Mouse (Mus musculus) myocyte (in vitro differentiated cells): ENCODE results near the gene Elmo3. TPM values are rescaled to one million over a fixed set of nuclear protein-coding genes. Genes with fewer than 3 reads are reported as not detected.
A peak's percentile ranks its signal among the peaks of the same experiment; 100 is the strongest.

ENCODE experiments used
- H3K27me3 ChIP-seq: one replicate; pipeline ENCODE4 v1.6.1; 2011; ENCODE audit not compliant: control insufficient read depth, insufficient read depth, insufficient read length
- H3K36me3 ChIP-seq: one replicate; pipeline ENCODE4 v1.6.1; 2011; ENCODE audit not compliant: control insufficient read depth, insufficient read depth
- H3K4me2 ChIP-seq: one replicate; pipeline ENCODE4 v1.6.1; 2011; ENCODE audit warnings: low read depth, control low read depth
- H3K4me3 ChIP-seq: one replicate; pipeline ENCODE4 v1.5.1; 2011; ENCODE audit warnings: mild to moderate bottlenecking, control low read depth, moderate library complexity
- H3K79me2 ChIP-seq: one replicate; pipeline ENCODE4 v1.6.1; 2011; ENCODE audit not compliant: control insufficient read depth, insufficient read depth
- H3ac ChIP-seq: one replicate; pipeline ENCODE4 v1.6.1; 2011; ENCODE audit not compliant: control insufficient read depth, insufficient read length
- CEBPB ChIP-seq: IDR thresholded peaks from 2 replicates; pipeline ENCODE4 v1.6.1; 2011; ENCODE audit warnings: mild to moderate bottlenecking, moderate library complexity; ENCODE audit not compliant: poor library complexity, insufficient read depth, severe bottlenecking
- E2F4 ChIP-seq: IDR thresholded peaks from one replicate; pipeline ENCODE4 v1.6.1; 2011; ENCODE audit warnings: mild to moderate bottlenecking, control low read depth, moderate library complexity; ENCODE audit not compliant: insufficient read depth
- MAX ChIP-seq: IDR thresholded peaks from one replicate; pipeline ENCODE4 v1.6.1; 2011; ENCODE audit warnings: low read depth, mild to moderate bottlenecking, control low read depth
- MYOD1 ChIP-seq, 3 experiments: IDR thresholded peaks; one replicate each; pipeline ENCODE4 v1.6.1; 2011; ENCODE audit warnings: control low read depth in 2 of 3, low read depth in 2 of 3, mild to moderate bottlenecking in 2 of 3, moderate library complexity in 1 of 3; ENCODE audit not compliant: insufficient read length in 2 of 3, control insufficient read depth in 1 of 3
- MYOG ChIP-seq, 3 experiments: IDR thresholded peaks; one replicate each; pipeline ENCODE4 v1.6.1; 2011; ENCODE audit warnings: control low read depth in 2 of 3, low read depth in 2 of 3, mild to moderate bottlenecking in 2 of 3; ENCODE audit not compliant: insufficient read length in 2 of 3, control insufficient read depth in 1 of 3, insufficient read depth in 1 of 3
- POLR2A ChIP-seq: IDR thresholded peaks from one replicate; pipeline ENCODE4 v1.6.1; 2011; ENCODE audit warnings: low read depth, mild to moderate bottlenecking, control low read depth, moderate library complexity; ENCODE audit not compliant: insufficient read length
- POLR2AphosphoS2 ChIP-seq: IDR thresholded peaks from one replicate; pipeline ENCODE4 v1.6.1; 2011; ENCODE audit warnings: low read depth, control low read depth; ENCODE audit not compliant: insufficient read length
- REST ChIP-seq: IDR thresholded peaks from one replicate; pipeline ENCODE4 v1.6.1; 2011; ENCODE audit warnings: mild to moderate bottlenecking, control low read depth, moderate library complexity; ENCODE audit not compliant: insufficient read depth, insufficient read length
- SRF ChIP-seq: IDR thresholded peaks from one replicate; pipeline ENCODE4 v1.6.1; 2011; ENCODE audit warnings: low read depth; ENCODE audit not compliant: control insufficient read depth, insufficient read length
- TCF12 ChIP-seq: IDR thresholded peaks from one replicate; pipeline ENCODE4 v1.6.1; 2011; ENCODE audit warnings: mild to moderate bottlenecking, control low read depth; ENCODE audit not compliant: poor library complexity, insufficient read depth, severe bottlenecking
- TCF3 ChIP-seq: IDR thresholded peaks from one replicate; pipeline ENCODE4 v1.6.1; 2011; ENCODE audit warnings: low read depth, control low read depth; ENCODE audit not compliant: insufficient read length
- USF1 ChIP-seq: IDR thresholded peaks from one replicate; pipeline ENCODE4 v1.6.1; 2011; ENCODE audit warnings: low read depth, mild to moderate bottlenecking, control low read depth, moderate library complexity
- polyA plus RNA-seq: library from polyadenylated mRNA; unstranded; fragments of >200 nt; fragmentation: generic; extraction: Trizol; gene quantifications from one replicate; pipeline ENCODE4 v1.2.1, GENCODE M21; 2012; ENCODE audit warnings: missing spikeins

Elmo3 gene
- polyA plus RNA-seq, 1 experiment = 0.92 TPM

DNA sequence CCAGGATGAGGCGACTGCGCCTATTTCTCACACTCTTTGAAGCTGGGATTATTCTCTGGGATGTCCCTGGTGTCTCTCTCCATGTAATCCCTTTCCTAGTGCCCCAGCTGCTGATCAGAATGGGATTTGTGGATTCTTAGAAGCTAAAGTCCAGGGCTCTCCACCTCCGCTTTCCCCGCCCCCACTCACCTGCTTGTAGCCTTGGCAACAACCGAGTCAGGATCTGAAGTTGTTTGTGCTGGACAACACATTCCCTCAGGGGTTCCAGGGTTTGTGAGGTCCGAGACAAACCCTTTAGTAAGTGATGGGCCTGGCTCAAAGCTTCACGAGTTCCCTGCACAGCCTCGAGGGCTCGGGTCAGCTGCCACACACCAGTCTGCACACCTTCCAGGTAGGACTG, 10.6 kb upstream of the Elmo3 start:
- TF ChIP-seq MYOD1 (IDR thresholded peaks at IDR 0.05; ENCODE audit: control insufficient read depth in 1 of 3, insufficient read length in 2 of 3, low read depth in 2 of 3) (no peak), REST (no peak), POLR2A (no peak), E2F4 (no peak), SRF (no peak), MYOG (IDR thresholded peaks at IDR 0.05; ENCODE audit: control insufficient read depth in 1 of 3, insufficient read depth in 1 of 3, insufficient read length in 2 of 3, low read depth in 2 of 3) (no peak), CEBPB (no peak)
- Histone ChIP-seq H3K4me3 (peak overlapping the region; percentile 93), H3K27me3 (no peaks in the 10 kb centered on the region), H3K36me3 (peaks cover 7% of the 10 kb centered on the region), H3K79me2 (peaks cover 23% of the 10 kb centered on the region), H3ac (no peak overlapping the region), H3K4me2 (peak overlapping the region; percentile 95)

DNA sequence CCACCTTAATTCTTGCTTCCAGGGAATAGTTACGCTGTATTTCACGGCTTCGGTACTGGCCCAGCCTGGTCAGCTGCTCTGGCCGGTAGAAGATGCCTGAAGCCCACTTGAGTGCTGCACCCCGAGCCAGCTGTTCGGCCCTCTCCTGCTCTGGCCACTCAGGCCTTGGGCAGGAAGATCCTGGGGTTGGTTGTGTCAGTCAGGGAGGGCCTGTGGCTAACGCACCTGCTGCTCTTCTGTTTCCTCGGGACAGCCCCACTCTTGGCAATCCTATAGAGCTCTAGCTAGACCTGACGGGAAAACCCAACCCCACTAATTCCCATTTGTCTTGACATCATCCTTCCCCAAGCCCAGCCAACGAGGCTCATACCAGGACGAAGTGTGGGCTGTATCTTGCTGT, 10.1 kb upstream of the Elmo3 start:
- Histone ChIP-seq H3K27me3 (no peaks in the 10 kb centered on the region), H3K4me3 (peak overlapping the region; percentile 93), H3ac (no peak overlapping the region), H3K79me2 (peaks cover 25% of the 10 kb centered on the region), H3K36me3 (peaks cover 12% of the 10 kb centered on the region), H3K4me2 (peak overlapping the region; percentile 95)
- TF ChIP-seq TCF12 (peak; percentile 80), MYOG (IDR thresholded peaks at IDR 0.05; ENCODE audit: control insufficient read depth in 1 of 3, insufficient read depth in 1 of 3, insufficient read length in 2 of 3, low read depth in 2 of 3) (peak; percentile 89 to 99 (median 96)), MYOD1 (IDR thresholded peaks at IDR 0.05; ENCODE audit: control insufficient read depth in 1 of 3, insufficient read length in 2 of 3, low read depth in 2 of 3) (peak; percentile 39 to 97 (median 95)), TCF3 (peak; percentile 64), E2F4 (no peak), SRF (no peak), POLR2A (no peak), POLR2AphosphoS2 (no peak), USF1 (no peak)

- H3K4me3 ChIP-seq = peak within 1 kb of the TSS; percentile 93
- H3K36me3 ChIP-seq = peaks cover 19% of the 10 kb centered on the region
- peaks cover 32% of the 10 kb centered on the region for H3K79me2 ChIP-seq
- no peaks in the 10 kb centered on the region for H3K27me3 ChIP-seq
- peak within 1 kb of the TSS; percentile 95 for H3K4me2 ChIP-seq
- H3ac ChIP-seq = no peak within 1 kb of the TSS
- no peak for TF ChIP-seq MYOG (IDR thresholded peaks at IDR 0.05; ENCODE audit: control insufficient read depth in 1 of 3, insufficient read depth in 1 of 3, insufficient read length in 2 of 3, low read depth in 2 of 3)
- TF ChIP-seq CEBPB = no peak
- no peak for TF ChIP-seq MYOD1 (IDR thresholded peaks at IDR 0.05; ENCODE audit: control insufficient read depth in 1 of 3, insufficient read length in 2 of 3, low read depth in 2 of 3)
- no peak for TF ChIP-seq USF1
- no peak for TF ChIP-seq MAX
- no peak for TF ChIP-seq SRF
- TF ChIP-seq POLR2AphosphoS2 = no peak
These were observed 9.4 kb upstream of the Elmo3 start, which contains the start of gene Exoc3l for GRCm38 (mm10) chr8:105295895-105296573. Gene Exoc3l (minus strand): TSS chr8:105296101.

GRCm38 (mm10) chr8:105297511-105298192, 7.7 kb upstream of the Elmo3 start, which contains the start of gene E2f4:
Gene E2f4 (plus strand): TSS chr8:105297663.
- peak within 1 kb of the TSS; percentile 93 for H3K4me3 ChIP-seq
- peak within 1 kb of the TSS; percentile 57 for H3ac ChIP-seq
- H3K36me3 ChIP-seq = peaks cover 35% of the 10 kb centered on the region
- H3K27me3 ChIP-seq = no peaks in the 10 kb centered on the region
- TF ChIP-seq CEBPB = no peak
- TF ChIP-seq TCF12 = no peak
- TF ChIP-seq E2F4 = no peak
- TF ChIP-seq POLR2AphosphoS2 = peak; percentile 66
- TF ChIP-seq REST = no peak
- peak in 1 of 3 experiments; percentile 28 for TF ChIP-seq MYOD1 (IDR thresholded peaks at IDR 0.05; ENCODE audit: control insufficient read depth in 1 of 3, insufficient read length in 2 of 3, low read depth in 2 of 3)
- peak; percentile 80 for TF ChIP-seq POLR2A
- no peak for TF ChIP-seq SRF
- TF ChIP-seq USF1 = no peak
- TF ChIP-seq TCF3 = no peak
- TF ChIP-seq MYOG (IDR thresholded peaks at IDR 0.05; ENCODE audit: control insufficient read depth in 1 of 3, insufficient read depth in 1 of 3, insufficient read length in 2 of 3, low read depth in 2 of 3) = peak in 1 of 3 experiments; percentile 3
- TF ChIP-seq MAX = no peak
- peaks cover 32% of the 10 kb centered on the region for H3K79me2 ChIP-seq
- peak within 1 kb of the TSS; percentile 95 for H3K4me2 ChIP-seq
